Mouse (Mus musculus) left cerebral cortex, postnatal 14 days (tissue): ENCODE results near the gene Olfr1461. TPM values are rescaled to one million over a fixed set of nuclear protein-coding genes. Genes with fewer than 3 reads are reported as not detected.

Source experiments
- DNase-seq, 2 experiments: peaks; one replicate each; pipeline ENCODE4 v3.0.0; 2021 to 2022; ENCODE audit warnings: low spot score in 2 of 2, mixed read lengths in 1 of 2
- intact Hi-C: fragments of 180-260 bp; cut with DNase I; formaldehyde crosslinking; loops from one replicate; pipeline ENCODE4 v1.15.1; 2025
- long read RNA-seq, 2 experiments: library from polyadenylated mRNA; stranded (forward); transcript quantifications; one replicate each; pipeline ENCODE4 v2.0.0; 2021
- total RNA-seq, 2 experiments: library from RNA; stranded (reverse); gene quantifications; 2 replicates each; pipeline ENCODE4 v1.2.3; 2021

The Olfr1461 gene
- not detected for total RNA-seq
- long read RNA-seq, experiment 1: 0 reads
- long read RNA-seq, experiment 2: 0 reads

- intact Hi-C loops: no loop called here
Measured at GRCm38 (mm10) chr19:13162700-13163099, at the start of gene Olfr1461. Gene Olfr1461, plus strand, starts transcription at chr19:13163000.

GRCm38 (mm10) chr19:13149449-13149848, 13.4 kb upstream of the Olfr1461 start, which contains the start of gene Olfr1459:
Gene Olfr1459, minus strand, starts transcription at chr19:13149549.
- intact Hi-C loops: no loop called here
- no peak for DNase-seq

More at GRCm38 (mm10) chr19:13162700-13163099, at the start of gene Olfr1461:
- DNase-seq: no peak

GRCm38 (mm10) chr19:13185434-13185833, 22.6 kb downstream of the Olfr1461 start, which contains the start of gene Olfr1462:
Gene Olfr1462, plus strand, starts transcription at chr19:13185734.
- intact Hi-C loops: no loop called here
- no peak for DNase-seq

Other genes with a start within 250 kb of the Olfr1461 start
- not detected for gene Olfr1448, start 238.6 kb upstream of the Olfr1461 start, total RNA-seq
- gene Olfr1449, start 232.2 kb upstream of the Olfr1461 start, total RNA-seq: not detected
- not detected for gene Olfr1450, start 212.7 kb upstream of the Olfr1461 start, total RNA-seq
- not detected for gene Olfr1451, start 168.0 kb upstream of the Olfr1461 start, total RNA-seq
- gene Olfr1453, start 134.7 kb upstream of the Olfr1461 start, total RNA-seq: not detected
- not detected for gene Olfr1454, start 102.4 kb upstream of the Olfr1461 start, total RNA-seq
- gene Olfr1457, start 65.1 kb upstream of the Olfr1461 start, total RNA-seq: not detected
- not detected for gene Olfr1458, start 56.2 kb upstream of the Olfr1461 start, total RNA-seq
- gene Olfr1459, start 13.5 kb upstream of the Olfr1461 start, total RNA-seq: under 1 TPM; 0.07 to 0.17 TPM
- gene Olfr1462, start 22.7 kb downstream of the Olfr1461 start, total RNA-seq: not detected
- gene Olfr1463, start 68.3 kb downstream of the Olfr1461 start, total RNA-seq: not detected
- not detected for gene Olfr1465, start 152.5 kb downstream of the Olfr1461 start, total RNA-seq
- gene Olfr1466, start 175.9 kb downstream of the Olfr1461 start, total RNA-seq: not detected
- not detected for gene Olfr1467, start 199.2 kb downstream of the Olfr1461 start, total RNA-seq
- not detected for gene Olfr1469, start 244.8 kb downstream of the Olfr1461 start, total RNA-seq